Mouse (Mus musculus): ENCODE measurements at regions not wholly inside any gene's neighbourhood (a gene's known extent, or its start where the extent isn't known, plus 50 kb on each side); places are given as distances from the start of the nearest gene placed in this dataset.
A peak's percentile ranks its signal among the peaks of the same experiment; 100 is the strongest.

GRCm38 (mm10) chr4:9094076-9094475 lies 855.2 kb upstream of the Car8 start:
- DNase-seq (ENCODE audit: low spot score): no peak

DNA sequence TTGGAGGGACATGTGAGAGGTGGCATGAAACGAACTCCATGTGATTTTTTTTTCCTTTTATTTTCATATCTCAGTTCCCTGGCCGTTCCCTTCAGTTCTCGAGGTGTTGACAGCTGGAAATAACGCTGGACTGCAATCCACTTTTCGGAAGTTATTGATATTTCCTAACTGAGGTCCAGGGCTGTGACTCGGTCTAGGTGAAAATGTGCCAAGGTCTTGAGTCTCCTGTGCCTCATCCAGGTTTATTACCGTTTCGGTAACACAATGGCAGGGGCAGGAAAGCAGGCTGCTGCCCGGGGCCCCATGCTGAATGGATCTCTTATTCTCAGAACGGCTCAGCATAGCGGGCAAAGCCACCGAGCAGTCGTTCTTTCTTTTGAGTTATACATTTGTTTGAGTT lies 844.7 kb upstream of the Car8 start:
- DNase-seq (ENCODE audit: low spot score): no peak

DNA sequence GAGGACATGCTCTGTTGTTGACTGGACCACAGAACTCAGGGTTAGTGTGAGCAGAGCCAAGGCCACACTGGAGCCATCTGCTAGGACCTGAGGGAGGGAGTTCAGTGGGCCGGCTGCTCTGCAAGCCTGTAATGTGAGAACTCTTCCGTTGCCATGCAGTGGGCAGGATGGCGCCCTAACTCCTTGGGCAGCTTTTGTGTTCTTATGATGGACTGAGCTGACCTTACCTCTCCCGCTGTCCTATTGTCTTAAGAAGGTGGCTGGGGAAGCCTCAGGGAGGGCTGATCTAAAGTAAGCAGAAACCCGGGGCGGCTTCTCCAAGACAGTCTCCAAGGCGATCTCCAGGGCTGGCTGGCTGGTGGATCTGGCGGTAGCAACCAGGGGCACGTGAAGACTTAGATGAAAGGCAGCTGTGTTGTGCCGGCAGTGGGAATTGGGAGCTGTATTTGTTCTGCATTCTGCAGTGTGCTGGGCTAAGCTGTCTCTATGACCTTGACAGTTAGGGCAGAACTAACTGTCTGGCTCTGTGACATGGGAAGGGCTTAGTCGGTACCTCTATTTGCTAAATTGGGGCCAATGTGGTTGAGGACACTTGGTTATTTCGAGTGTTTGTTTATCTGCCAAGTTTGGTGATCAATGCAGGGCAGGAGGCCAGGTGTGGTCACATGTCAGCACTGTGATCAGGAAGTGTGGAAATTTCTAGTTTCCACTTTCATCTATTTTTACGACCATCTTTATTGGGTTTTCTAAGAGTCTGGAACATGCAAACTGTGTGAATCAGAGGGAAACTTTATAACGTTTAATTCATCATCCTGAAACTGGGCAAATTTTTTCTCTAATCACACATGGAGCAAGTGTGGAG lies 843.1 kb upstream of the Car8 start:
- DNase-seq (ENCODE audit: low spot score): no peak

- no peak for DNase-seq (ENCODE audit: low spot score)
Measured at GRCm38 (mm10) chr4:9080821-9081493, 842.1 kb upstream of the Car8 start.

DNA sequence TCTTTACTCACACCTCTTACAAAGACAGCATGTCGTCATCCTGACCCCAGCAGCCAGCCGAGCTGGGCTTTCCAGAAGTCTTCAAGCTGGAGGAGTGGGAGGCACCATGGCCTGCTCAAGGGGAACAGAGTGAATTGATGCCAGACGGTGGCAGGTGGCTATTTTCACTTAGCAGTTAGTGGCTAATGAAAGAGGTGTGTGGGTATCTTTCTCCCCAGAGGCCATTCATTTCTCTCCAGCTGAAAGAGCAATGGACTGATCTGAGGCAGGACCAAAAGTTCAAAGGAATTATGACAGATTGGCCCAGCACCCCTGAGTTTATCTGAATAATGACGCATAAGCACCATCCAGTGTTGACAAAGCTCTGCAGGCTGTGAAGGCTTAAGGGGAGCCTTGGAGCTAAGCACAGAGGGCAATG lies 841.0 kb upstream of the Car8 start:
- no peak for DNase-seq (ENCODE audit: low spot score)

DNA sequence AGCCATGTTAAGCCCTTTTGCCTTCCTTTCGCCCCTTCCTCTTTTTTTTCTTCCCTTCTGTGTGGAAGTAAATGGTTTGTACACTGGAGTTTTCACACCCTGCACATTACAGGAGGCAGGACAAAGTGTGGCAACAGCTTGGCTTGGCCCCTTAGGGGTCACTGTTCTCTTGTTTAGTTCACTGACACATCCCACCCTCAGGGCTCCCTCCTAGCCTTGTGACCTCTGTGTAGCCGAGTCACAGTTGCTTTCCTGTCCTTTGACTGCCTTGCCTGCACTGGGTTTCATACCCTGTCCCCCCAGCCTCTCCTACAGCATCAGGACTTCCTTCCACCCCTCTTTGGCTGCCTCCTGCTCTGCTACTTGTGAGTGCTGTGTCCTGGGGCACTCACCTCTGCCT lies 835.6 kb upstream of the Car8 start:
- no peak for DNase-seq (ENCODE audit: low spot score)

DNA sequence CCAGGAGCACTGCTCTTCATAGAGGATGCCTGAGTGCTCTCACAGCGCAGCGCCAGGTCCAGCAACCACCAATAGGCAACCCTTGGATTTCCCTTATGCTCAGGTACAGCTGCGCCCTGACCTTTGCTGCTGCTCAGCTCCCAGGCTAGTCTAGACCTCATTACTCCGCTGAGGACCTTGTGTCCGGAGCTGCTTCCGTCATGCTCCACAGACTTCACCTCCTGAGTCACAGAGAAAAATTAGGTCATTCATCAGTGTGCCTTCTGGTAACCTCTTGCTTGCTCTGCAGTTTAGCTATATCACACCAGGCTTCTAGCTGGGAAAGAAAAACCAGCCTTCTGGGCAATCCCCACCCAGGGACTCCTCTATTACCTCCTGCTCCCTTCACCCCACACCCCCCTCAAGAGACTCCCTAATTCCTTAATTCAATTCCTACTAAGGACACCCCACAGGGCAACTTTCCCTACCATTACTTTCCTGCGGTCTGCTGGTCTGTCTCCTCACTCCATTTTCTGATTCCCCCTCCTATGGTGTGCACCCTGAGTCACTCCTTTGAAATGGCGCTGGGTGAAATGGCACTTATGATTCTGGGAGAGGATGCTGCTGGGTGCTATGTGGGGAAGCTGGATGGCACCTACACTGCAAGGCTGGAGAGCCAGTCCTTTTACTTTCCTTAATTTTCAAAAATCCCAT lies 835.0 kb upstream of the Car8 start:
- DNase-seq (ENCODE audit: low spot score): no peak

- DNase-seq (ENCODE audit: low spot score): no peak
Measured at GRCm38 (mm10) chr4:9072321-9072720, 833.5 kb upstream of the Car8 start.

- DNase-seq (ENCODE audit: low spot score): no peak
Measured at GRCm38 (mm10) chr4:9067874-9068273, 829.0 kb upstream of the Car8 start.

- DNase-seq (ENCODE audit: low spot score): peak; percentile 38
Measured at GRCm38 (mm10) chr4:9065981-9066815, 827.4 kb upstream of the Car8 start.

DNA sequence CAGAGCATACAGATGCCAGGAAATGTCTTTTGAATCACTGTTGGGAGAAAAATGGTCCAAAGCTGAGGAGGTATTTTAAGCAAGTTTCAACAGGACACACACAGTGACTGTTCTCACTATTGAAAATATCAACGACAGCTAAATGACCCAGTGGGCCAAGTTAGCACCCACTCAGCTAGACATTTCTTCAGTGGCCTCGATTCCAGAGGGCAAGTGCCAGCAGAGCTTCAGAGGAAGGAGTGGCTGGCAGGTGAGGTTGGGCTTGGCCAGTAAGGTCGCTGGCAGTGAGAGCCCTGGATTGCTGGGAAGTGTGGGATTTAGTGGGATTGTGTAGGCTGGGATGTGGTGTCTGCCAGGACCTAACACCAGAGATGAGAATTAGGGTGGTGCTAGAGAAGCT lies 823.1 kb upstream of the Car8 start:
- no peak for DNase-seq (ENCODE audit: low spot score)

GRCm38 (mm10) chr4:9060221-9060620 lies 821.4 kb upstream of the Car8 start:
- no peak for DNase-seq (ENCODE audit: low spot score)

GRCm38 (mm10) chr4:9057676-9058075 lies 818.8 kb upstream of the Car8 start:
- DNase-seq (ENCODE audit: low spot score): no peak

- no peak for DNase-seq (ENCODE audit: low spot score)
Measured at GRCm38 (mm10) chr4:9057113-9057512, 818.3 kb upstream of the Car8 start.

DNA sequence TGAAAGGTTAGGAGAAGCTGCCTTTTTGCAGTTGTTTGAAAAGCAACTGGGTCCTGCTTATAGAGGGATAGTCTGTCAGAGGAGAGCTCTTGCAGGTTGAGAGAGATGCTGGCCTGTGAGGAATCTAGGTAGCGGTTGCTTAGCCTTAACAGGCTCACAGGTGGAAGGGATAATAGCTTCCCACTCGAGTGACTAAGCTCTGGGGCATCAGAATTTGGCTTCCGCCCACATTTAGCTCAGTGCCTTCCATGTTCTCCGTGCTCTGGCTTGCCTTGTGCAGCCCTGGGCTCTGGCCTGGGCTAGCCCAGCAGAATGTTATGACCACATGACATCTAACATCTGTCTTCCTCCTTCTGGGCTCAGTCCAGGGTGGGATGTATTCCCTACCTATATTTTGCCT lies 817.0 kb upstream of the Car8 start:
- no peak for DNase-seq (ENCODE audit: low spot score)

- no peak for DNase-seq (ENCODE audit: low spot score)
Measured at GRCm38 (mm10) chr4:9055266-9055820, 816.5 kb upstream of the Car8 start.

GRCm38 (mm10) chr4:9048817-9049216 lies 810.0 kb upstream of the Car8 start:
- no peak for DNase-seq (ENCODE audit: low spot score)

DNA sequence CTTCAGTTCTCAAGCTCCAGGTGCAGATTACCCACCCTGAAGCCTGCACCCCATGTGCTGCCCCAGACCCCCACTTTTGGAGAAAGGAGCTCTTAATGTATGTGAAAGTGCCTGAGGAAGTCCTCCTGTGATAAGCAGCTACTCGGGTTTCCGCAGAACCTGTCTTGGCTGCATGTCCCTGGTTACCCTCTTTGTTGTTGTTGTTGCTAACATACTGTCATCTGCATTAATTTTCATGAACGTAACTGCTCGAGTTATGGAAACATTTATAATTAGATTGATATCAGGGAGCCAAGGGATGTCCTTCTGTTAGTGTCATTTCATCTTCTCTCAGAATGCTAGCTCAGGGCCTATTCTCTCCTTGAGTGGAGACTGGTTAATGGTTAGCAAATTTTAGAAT lies 808.3 kb upstream of the Car8 start:
- no peak for DNase-seq (ENCODE audit: low spot score)

DNA sequence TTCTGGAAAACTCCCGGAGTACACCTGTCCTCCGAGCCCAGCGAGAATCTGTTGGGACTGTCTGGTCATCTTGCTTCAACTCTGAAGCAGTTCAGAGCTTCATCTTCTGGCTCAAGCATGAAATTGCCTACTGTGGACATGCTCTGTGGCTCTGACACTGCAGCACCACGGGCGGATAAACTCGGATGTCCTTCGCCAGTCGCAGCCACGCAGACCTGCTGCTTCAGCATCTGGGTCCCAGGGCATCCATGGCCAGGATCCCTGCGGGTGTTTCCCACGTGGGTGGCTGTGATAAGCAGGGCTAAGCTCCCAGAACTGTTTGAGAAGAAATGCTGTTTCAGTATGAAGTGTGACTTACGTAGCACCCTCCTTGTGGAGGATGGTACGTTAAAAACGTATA lies 807.6 kb upstream of the Car8 start:
- DNase-seq (ENCODE audit: low spot score): no peak

DNA sequence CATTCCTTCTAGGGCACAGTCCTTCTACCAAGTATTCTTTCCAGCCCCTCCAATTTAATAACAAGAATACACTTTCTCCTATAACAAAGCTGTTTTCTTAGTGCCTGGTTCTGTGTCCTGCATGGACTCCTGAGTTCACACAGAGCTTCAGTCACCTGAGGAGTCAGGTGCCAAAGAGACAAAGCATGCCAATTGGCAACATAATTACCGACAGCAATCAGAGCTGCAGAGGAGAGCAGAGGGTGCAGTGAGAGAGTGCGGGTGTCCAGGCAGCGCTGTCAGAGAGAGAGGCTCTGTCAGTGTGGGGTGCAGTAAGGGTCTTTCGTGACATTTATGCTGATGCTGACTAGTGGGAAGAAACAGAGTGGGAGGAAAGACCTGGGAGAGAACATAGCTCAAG lies 807.2 kb upstream of the Car8 start:
- no peak for DNase-seq (ENCODE audit: low spot score)

GRCm38 (mm10) chr4:9036005-9036404 lies 797.2 kb upstream of the Car8 start:
- DNase-seq (ENCODE audit: low spot score): no peak

Data from thymus, postnatal 0 days (tissue).